Mouse (Mus musculus): Measurements from ENCODE around the gene Ipp. TPM values are rescaled to one million over a fixed set of nuclear protein-coding genes. Genes with fewer than 3 reads are reported as not detected.
A peak's percentile ranks its signal among the peaks of the same experiment; 100 is the strongest.

Gene Ipp
- 3.8 and 6.0 TPM in 2 replicates for polyA plus RNA-seq (2012; rRNA removed)
- polyA plus RNA-seq (2014; fragmentation: Nextera tagmentation; extraction: Ambion mirVana) = 3.2 and 3.8 TPM in 2 replicates

DNA sequence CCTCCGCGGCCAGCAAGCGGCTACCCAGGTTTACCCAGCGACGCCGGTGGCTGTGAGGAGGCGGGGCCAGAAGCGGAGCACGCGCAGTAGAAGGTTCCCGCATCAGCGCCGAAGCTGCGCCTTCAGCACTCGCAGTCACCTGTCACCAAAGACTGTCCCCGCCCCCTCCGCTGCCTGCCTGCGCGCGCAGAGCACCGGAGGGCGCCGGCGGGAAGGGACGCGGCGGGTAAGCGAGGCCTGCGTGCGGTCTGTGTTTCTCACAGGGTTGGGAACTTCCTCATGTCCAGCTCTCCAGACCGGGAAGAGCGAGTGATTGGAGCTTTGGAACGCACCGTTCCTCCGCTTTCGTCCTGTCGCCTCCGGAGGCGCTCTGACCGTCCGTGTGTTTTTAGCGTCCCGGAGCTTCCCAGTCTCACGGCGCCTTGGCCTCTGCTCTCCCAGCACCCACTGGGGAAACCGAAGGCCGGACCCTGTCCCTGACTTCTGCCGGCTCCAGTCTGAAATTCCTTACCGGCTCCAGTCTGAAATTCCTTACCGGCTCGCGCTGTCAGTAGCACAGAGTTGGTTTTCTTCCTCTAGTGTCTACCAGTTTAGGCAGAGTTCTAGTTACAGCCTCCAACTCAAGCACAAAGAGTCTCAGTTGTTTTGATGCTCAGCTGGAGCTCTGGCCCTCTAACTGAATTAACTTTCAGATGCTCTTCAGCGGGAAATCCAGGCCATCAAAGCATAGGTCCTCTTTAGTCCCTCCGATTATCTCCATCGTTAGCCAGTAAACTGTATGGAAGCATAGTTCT is at the start of gene Ipp:
TSS of gene Ipp (plus strand) at position 125 of the 794 bp plus-strand sequence.
- Histone ChIP-seq H3K9me3 (ENCODE audit: control insufficient read depth, low read length) (no peaks in the 10 kb centered on the region), H3K36me3 (replicated peaks; ENCODE audit: control insufficient read depth, insufficient read depth, low read depth) (no peaks in the 10 kb centered on the region), H3K27me3 (ENCODE audit: control insufficient read depth, insufficient read depth, low read length) (no peaks in the 10 kb centered on the region), H3K9ac (replicated peaks) (peak within 1 kb of the TSS; percentile 95), H3K27ac (peak within 1 kb of the TSS; percentile 64), H3K4me3 (ENCODE audit: insufficient read depth in 1 of 2, low read depth in 2 of 2, low read length in 2 of 2) (peak within 1 kb of the TSS; percentile 83 to 90), H3K4me2 (ENCODE audit: low read depth) (peak within 1 kb of the TSS; percentile 86), H3K4me1 (replicated peaks; ENCODE audit: control insufficient read depth in 2 of 2, insufficient read depth in 2 of 2, low read length in 1 of 2) (peaks cover 11 to 12% of the 10 kb centered on the region in 2 experiments)
- WGBS (ENCODE audit: insufficient replicate concordance) = 2% methylated on average over 54 of the region's 55 CpGs
- DNase-seq (ENCODE audit: low read depth in 3 of 3, low spot score in 3 of 3) (peak; percentile 91 to 92 (median 91)), ATAC-seq (ENCODE audit: insufficient read depth) (peak; percentile 97)
- TF ChIP-seq CTCF (IDR thresholded peaks at IDR 0.05; ENCODE audit: low read depth) (0 out of 2 replicates have a peak, but pooled peaks have one; percentile 26), EP300 (IDR thresholded peaks at IDR 0.05; ENCODE audit: low read depth) (no peak)

DNA sequence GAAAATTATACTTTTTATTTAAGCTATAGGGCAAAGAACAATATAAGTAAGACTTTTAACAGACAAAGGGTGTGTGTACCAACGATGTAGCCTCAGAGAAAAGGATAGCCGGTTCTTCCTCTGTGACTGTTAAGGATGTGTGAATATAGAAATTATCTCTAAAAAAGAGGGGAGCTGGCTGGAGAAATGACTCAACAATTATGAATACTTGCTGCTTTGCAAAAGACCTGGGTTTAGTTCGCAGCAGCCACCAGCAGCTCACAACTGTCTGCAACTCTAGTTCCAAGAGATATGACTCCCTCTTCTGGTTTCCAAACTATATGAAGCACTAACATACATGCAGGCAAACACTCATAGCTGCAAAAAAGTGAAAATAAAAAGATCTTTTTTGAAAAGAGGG is 45.4 kb upstream of the Ipp start:
- no peaks in the 10 kb centered on the region for H3K36me3 ChIP-seq (replicated peaks; ENCODE audit: control insufficient read depth, insufficient read depth, low read depth)
- DNase-seq (ENCODE audit: low read depth in 3 of 3, low spot score in 3 of 3) (no peak), ATAC-seq (ENCODE audit: insufficient read depth) (no peak)
- H3K27me3 ChIP-seq (ENCODE audit: control insufficient read depth, insufficient read depth, low read length) = no peaks in the 10 kb centered on the region
- H3K4me2 ChIP-seq (ENCODE audit: low read depth) = no peak overlapping the region; the same call in 1 of the 2 replicates
- H3K27ac ChIP-seq = no peak overlapping the region
- H3K4me1 ChIP-seq (replicated peaks; ENCODE audit: control insufficient read depth in 2 of 2, insufficient read depth in 2 of 2, low read length in 1 of 2) = peaks cover 11 to 21% of the 10 kb centered on the region in 2 experiments
- no peak overlapping the region for H3K4me3 ChIP-seq (ENCODE audit: insufficient read depth in 1 of 2, low read depth in 2 of 2, low read length in 2 of 2)
- no peak for TF ChIP-seq CTCF (IDR thresholded peaks at IDR 0.05; ENCODE audit: low read depth)
- no peak overlapping the region for H3K9ac ChIP-seq (replicated peaks)
- no peaks in the 10 kb centered on the region for H3K9me3 ChIP-seq (ENCODE audit: control insufficient read depth, low read length)
- 83% methylated on average over 3 of the region's 3 CpGs for WGBS (ENCODE audit: insufficient replicate concordance)

DNA sequence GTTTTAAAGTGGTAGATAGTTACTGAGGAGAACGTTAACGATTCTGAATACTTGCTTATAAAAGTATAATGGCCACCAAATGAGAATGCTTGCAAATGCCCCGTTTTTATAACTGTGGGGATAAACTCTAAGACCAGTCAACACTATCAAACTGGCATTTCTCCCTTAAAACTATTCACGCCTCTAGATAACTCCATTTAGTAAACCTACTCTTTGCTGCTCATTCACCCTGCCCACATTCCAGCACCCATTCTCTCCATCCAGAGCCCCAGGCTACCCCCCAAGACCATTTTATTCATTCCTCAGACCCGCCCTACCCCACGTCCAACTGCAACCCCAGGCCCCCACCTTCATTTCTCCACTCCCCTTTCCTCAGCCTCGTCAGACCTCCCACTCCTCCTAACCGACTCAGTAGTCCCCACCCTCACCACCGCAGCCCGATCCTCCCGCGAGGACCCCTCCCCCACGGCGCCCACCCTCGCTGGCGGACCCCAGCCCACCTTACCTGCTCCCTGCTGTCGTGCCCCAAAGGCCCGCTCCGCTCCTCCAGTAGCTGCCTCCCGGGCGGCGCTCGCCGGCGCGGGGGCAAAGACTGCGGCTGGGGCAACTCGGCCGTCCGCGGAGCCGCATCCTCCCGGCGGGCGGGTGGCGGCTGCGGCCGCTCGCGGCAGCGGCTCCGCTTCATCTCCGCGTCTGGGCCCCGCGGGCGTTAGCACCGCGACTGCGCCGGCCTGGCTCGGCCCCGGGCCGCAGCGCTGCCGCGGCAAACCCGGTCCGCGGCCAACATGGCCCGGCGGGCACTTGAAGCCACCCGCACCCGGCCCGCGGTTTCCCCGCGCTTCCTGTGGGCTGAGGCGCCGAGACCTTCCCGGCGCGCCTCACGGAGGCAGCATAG is 43.9 kb upstream of the Ipp start:
- Histone ChIP-seq H3K27me3 (ENCODE audit: control insufficient read depth, insufficient read depth, low read length) (no peaks in the 10 kb centered on the region), H3K36me3 (replicated peaks; ENCODE audit: control insufficient read depth, insufficient read depth, low read depth) (no peaks in the 10 kb centered on the region), H3K4me3 (ENCODE audit: insufficient read depth in 1 of 2, low read depth in 2 of 2, low read length in 2 of 2) (peak overlapping the region; percentile 77 to 84), H3K27ac (peak overlapping the region; percentile 6), H3K9me3 (ENCODE audit: control insufficient read depth, low read length) (no peaks in the 10 kb centered on the region), H3K9ac (replicated peaks) (peak overlapping the region; percentile 92), H3K4me2 (ENCODE audit: low read depth) (peak overlapping the region; percentile 70), H3K4me1 (replicated peaks; ENCODE audit: control insufficient read depth in 2 of 2, insufficient read depth in 2 of 2, low read length in 1 of 2) (peaks cover 11 to 21% of the 10 kb centered on the region in 2 experiments)
- DNase-seq (ENCODE audit: low read depth in 3 of 3, low spot score in 3 of 3) (no peak), ATAC-seq (ENCODE audit: insufficient read depth) (peak; percentile 68)
- WGBS (ENCODE audit: insufficient replicate concordance) = 1% methylated on average over 73 of the region's 74 CpGs
- TF ChIP-seq EP300 (IDR thresholded peaks at IDR 0.05; ENCODE audit: low read depth) = no peak
- peak; percentile 48 for TF ChIP-seq CTCF (IDR thresholded peaks at IDR 0.05; ENCODE audit: low read depth)

DNA sequence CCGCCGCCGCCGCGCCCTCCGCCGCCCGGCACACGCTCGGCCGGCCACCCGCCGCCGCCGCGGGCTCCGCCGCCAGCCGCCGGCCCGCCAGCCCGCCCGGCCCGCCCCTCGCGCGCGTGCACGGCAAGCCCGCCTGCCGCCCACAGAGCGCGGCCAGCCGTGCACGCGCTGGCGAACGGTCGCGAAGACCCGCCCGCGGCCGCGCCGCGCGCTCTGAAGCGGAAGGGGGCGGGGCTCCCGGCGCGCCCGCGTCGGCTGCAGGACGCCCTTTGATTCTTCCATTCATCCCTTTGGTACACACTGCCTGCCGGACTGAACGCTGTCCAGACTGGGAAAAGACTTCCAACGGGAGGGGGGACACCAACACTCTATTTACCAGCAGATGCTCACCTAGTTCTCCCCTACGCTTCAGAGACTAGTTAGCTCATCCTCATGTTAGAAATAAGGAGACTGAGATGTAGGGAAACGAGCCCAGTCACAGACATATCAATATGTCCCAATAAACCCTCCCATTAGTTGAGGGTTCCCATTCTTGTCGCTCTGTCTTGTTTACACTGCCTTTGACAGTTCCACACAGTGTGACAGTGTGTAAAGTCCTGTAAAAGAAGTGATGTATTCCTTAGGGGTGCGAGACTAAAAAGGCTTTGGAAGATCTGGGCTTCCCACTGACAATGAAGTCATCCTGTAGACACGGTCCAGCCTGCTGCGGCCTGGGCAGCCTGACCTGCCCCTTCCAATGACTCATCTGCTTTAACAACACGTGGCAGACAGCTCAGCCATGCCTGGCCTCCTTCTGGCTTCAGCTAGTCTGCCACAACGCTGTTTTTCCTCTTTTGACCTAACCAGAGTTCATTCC is 43.0 kb upstream of the Ipp start, which contains the start of gene Mast2:
TSS of gene Mast2 (minus strand) at position 58 of the 856 bp plus-strand sequence.
- H3K4me2 ChIP-seq (ENCODE audit: low read depth) = peak within 1 kb of the TSS; percentile 79
- peak; percentile 74 to 83 (median 77) for DNase-seq (ENCODE audit: low read depth in 3 of 3, low spot score in 3 of 3)
- H3K27me3 ChIP-seq (ENCODE audit: control insufficient read depth, insufficient read depth, low read length) = no peaks in the 10 kb centered on the region
- H3K4me3 ChIP-seq (ENCODE audit: insufficient read depth in 1 of 2, low read depth in 2 of 2, low read length in 2 of 2) = peak within 1 kb of the TSS; percentile 77 to 84
- TF ChIP-seq EP300 (IDR thresholded peaks at IDR 0.05; ENCODE audit: low read depth) (no peak), CTCF (IDR thresholded peaks at IDR 0.05; ENCODE audit: low read depth) (no peak)
- no peaks in the 10 kb centered on the region for H3K9me3 ChIP-seq (ENCODE audit: control insufficient read depth, low read length)
- 2% methylated on average over 66 of the region's 68 CpGs for WGBS (ENCODE audit: insufficient replicate concordance)
- H3K27ac ChIP-seq = peak within 1 kb of the TSS; percentile 57
- H3K4me1 ChIP-seq (replicated peaks; ENCODE audit: control insufficient read depth in 2 of 2, insufficient read depth in 2 of 2, low read length in 1 of 2) = peaks cover 11 to 21% of the 10 kb centered on the region in 2 experiments
- H3K36me3 ChIP-seq (replicated peaks; ENCODE audit: control insufficient read depth, insufficient read depth, low read depth) = no peaks in the 10 kb centered on the region
- peak within 1 kb of the TSS; percentile 92 for H3K9ac ChIP-seq (replicated peaks)
- peak; percentile 94 for ATAC-seq (ENCODE audit: insufficient read depth)
